Mouse (Mus musculus) lung, adult 2 months (tissue): ENCODE data around the gene Kcnj9.

Experiments used
- CTCF ChIP-seq: fragments of 200-500 bp; IDR thresholded peaks from 2 replicates; pipeline ENCODE4 v1.5.1; 2011; ENCODE audit warnings: mild to moderate bottlenecking, low read length, control low read depth; ENCODE audit not compliant: insufficient read depth
- POLR2A ChIP-seq: fragments of 200-500 bp; IDR thresholded peaks from 2 replicates; pipeline ENCODE4 v1.6.1; 2011; ENCODE audit warnings: low read depth, mild to moderate bottlenecking, control low read depth, low read length, borderline replicate concordance; ENCODE audit errors: extremely low read depth

DNA sequence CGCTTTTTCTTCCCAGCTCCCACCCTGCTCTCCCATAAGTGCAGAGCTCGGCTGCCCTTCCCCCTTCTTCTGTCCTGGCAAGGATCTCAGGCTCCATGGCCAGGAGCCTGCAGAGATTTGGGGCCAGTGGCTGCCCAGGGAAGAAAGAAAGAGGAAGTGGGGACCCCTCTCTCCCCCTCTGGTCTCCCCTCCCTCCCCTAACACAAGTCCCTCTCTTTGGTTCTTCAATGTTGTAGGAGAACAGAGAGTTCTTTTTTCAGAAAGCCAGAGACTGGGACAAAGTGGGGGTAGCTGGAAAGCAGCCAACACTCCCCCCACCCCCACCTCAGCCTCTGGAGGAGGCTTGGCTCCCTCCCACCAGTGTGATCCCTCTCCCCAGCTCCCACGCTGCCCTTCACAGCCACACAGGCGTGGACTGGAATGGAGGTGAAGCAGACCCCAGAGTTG is 33.3 kb downstream of the Kcnj9 start:
- no peak for TF ChIP-seq CTCF
- no peak for TF ChIP-seq POLR2A
